Mouse (Mus musculus) MEL (cell line): Measurements from ENCODE around the gene Trpc4. TPM values are rescaled to one million over a fixed set of nuclear protein-coding genes. Genes with fewer than 3 reads are reported as not detected.

Experiments used
- DNase-seq: peaks from one replicate; pipeline ENCODE4 v3.0.0; 2011; ENCODE audit warnings: low read depth, low spot score
- H3K27ac ChIP-seq: 2 replicates; pipeline ENCODE4 v1.5.1; 2012; ENCODE audit warnings: low read depth, mild to moderate bottlenecking, control low read depth, low read length, moderate library complexity; ENCODE audit not compliant: control insufficient read depth
- H3K27me3 ChIP-seq, 2 experiments: fragments of 150-350 bp in 1 of 2; sonication (generic) in 1 of 2; 2 replicates each; pipeline ENCODE4 v1.6.1; 2012; ENCODE audit warnings: low read length in 2 of 2, mild to moderate bottlenecking in 2 of 2, improper control_type of control experiment in 1 of 2, moderate library complexity in 1 of 2; ENCODE audit not compliant: insufficient read depth in 2 of 2, control insufficient read depth in 1 of 2
- H3K36me3 ChIP-seq, 2 experiments: 2 replicates each; pipeline ENCODE4 v1.6.1; 2012 to 2014; ENCODE audit warnings: low read length in 2 of 2, improper control_type of control experiment in 1 of 2, inconsistent platforms in 1 of 2, mild to moderate bottlenecking in 1 of 2; ENCODE audit not compliant: insufficient read depth in 2 of 2, control insufficient read depth in 1 of 2
- H3K4me1 ChIP-seq, 2 experiments: fragments of 150-350 bp in 1 of 2; sonication (generic) in 1 of 2; 2 replicates each; pipeline ENCODE4 v1.6.1; 2012; ENCODE audit warnings: low read length in 2 of 2, improper control_type of control experiment in 1 of 2, mild to moderate bottlenecking in 1 of 2; ENCODE audit not compliant: insufficient read depth in 2 of 2, control insufficient read depth in 1 of 2
- H3K4me3 ChIP-seq, 2 experiments: fragments of 150-350 bp in 1 of 2; sonication (generic) in 1 of 2; 2 replicates each; pipeline ENCODE4 v1.5.1; 2012; ENCODE audit warnings: low read depth in 2 of 2, low read length in 2 of 2, mild to moderate bottlenecking in 2 of 2, moderate library complexity in 2 of 2, control low read depth in 1 of 2, improper control_type of control experiment in 1 of 2; ENCODE audit not compliant: control insufficient read depth in 1 of 2, insufficient read depth in 1 of 2
- H3K79me2 ChIP-seq: 2 replicates; pipeline ENCODE4 v1.6.1; 2012; ENCODE audit warnings: mild to moderate bottlenecking, low read length, moderate library complexity; ENCODE audit not compliant: control insufficient read depth, poor library complexity, insufficient read depth
- H3K9ac ChIP-seq: 2 replicates; pipeline ENCODE4 v1.6.1; 2012; ENCODE audit warnings: low read depth, mild to moderate bottlenecking, control low read depth, low read length, moderate library complexity; ENCODE audit not compliant: control insufficient read depth, poor library complexity, severe bottlenecking
- H3K9me3 ChIP-seq: fragments of 150-350 bp; sonication (generic); replicated peaks from 2 replicates; pipeline ENCODE4 v1.6.1; 2012; ENCODE audit warnings: mild to moderate bottlenecking, low read length, improper control_type of control experiment, moderate library complexity; ENCODE audit not compliant: insufficient read depth
- CTCF ChIP-seq, 3 experiments: IDR thresholded peaks in 2 of 3; conservative IDR thresholded peaks in 1 of 3; 2 replicates each; pipeline ENCODE4 v1.5.1; 2011 to 2012; ENCODE audit warnings: low read length in 3 of 3, low read depth in 2 of 3, mild to moderate bottlenecking in 2 of 3, improper control_type of control experiment in 1 of 3, inconsistent platforms in 1 of 3, mixed read lengths in 1 of 3, moderate library complexity in 1 of 3; ENCODE audit not compliant: control insufficient read depth in 1 of 3, insufficient read depth in 1 of 3, poor library complexity in 1 of 3, severe bottlenecking in 1 of 3
- ELF1 ChIP-seq: IDR thresholded peaks from 2 replicates; pipeline ENCODE4 v1.6.1; 2014; ENCODE audit warnings: low read depth, mild to moderate bottlenecking, inconsistent platforms, low read length, improper control_type of control experiment, moderate library complexity
- EP300 ChIP-seq, 2 experiments: IDR thresholded peaks; 2 replicates each; pipeline ENCODE4 v1.6.1; 2011; ENCODE audit warnings: improper control_type of control experiment in 2 of 2, low read length in 2 of 2, low read depth in 1 of 2, mild to moderate bottlenecking in 1 of 2
- GABPA ChIP-seq: IDR thresholded peaks from 2 replicates; pipeline ENCODE4 v1.6.1; 2012; ENCODE audit warnings: low read depth, mild to moderate bottlenecking, inconsistent platforms, low read length, improper control_type of control experiment, moderate library complexity
- MAFK ChIP-seq: IDR thresholded peaks from 2 replicates; pipeline ENCODE4 v1.6.1; 2011; ENCODE audit warnings: low read depth, mild to moderate bottlenecking, low read length, improper control_type of control experiment, borderline replicate concordance
- MAX ChIP-seq: IDR thresholded peaks from 2 replicates; pipeline ENCODE4 v1.6.1; 2011; ENCODE audit warnings: low read length, improper control_type of control experiment
- MAZ ChIP-seq: IDR thresholded peaks from 2 replicates; pipeline ENCODE4 v1.6.1; 2012; ENCODE audit warnings: low read depth, mild to moderate bottlenecking, inconsistent platforms, low read length, improper control_type of control experiment
- MEF2A ChIP-seq: IDR thresholded peaks from 2 replicates; pipeline ENCODE4 v1.6.1; 2014; ENCODE audit warnings: low read depth, mild to moderate bottlenecking, inconsistent platforms, low read length, improper control_type of control experiment; ENCODE audit not compliant: poor library complexity, insufficient replicate concordance, severe bottlenecking; ENCODE audit errors: extremely low read depth
- MXI1 ChIP-seq: IDR thresholded peaks from 2 replicates; pipeline ENCODE4 v1.6.1; 2011; ENCODE audit warnings: mild to moderate bottlenecking, low read depth, low read length, improper control_type of control experiment
- MYB ChIP-seq: IDR thresholded peaks from 2 replicates; pipeline ENCODE4 v1.6.1; 2011; ENCODE audit warnings: mild to moderate bottlenecking, low read depth, low read length, improper control_type of control experiment
- MYC ChIP-seq: IDR thresholded peaks from 2 replicates; pipeline ENCODE4 v1.6.1; 2011; ENCODE audit warnings: low read depth, mild to moderate bottlenecking, low read length, improper control_type of control experiment, moderate library complexity
- NELFE ChIP-seq: IDR thresholded peaks from 2 replicates; pipeline ENCODE4 v1.6.1; 2011; ENCODE audit warnings: low read depth, low read length, improper control_type of control experiment
- POLR2A ChIP-seq, 2 experiments: IDR thresholded peaks; 2 replicates each; pipeline ENCODE4 v1.6.1; 2011 to 2012; ENCODE audit warnings: low read length in 2 of 2, mild to moderate bottlenecking in 2 of 2, control low read depth in 1 of 2, improper control_type of control experiment in 1 of 2, low read depth in 1 of 2, moderate library complexity in 1 of 2; ENCODE audit not compliant: control insufficient read depth in 1 of 2, insufficient read depth in 1 of 2, poor library complexity in 1 of 2
- POLR2AphosphoS2 ChIP-seq: IDR thresholded peaks from 2 replicates; pipeline ENCODE4 v1.6.1; 2011; ENCODE audit warnings: low read length, improper control_type of control experiment
- RAD21 ChIP-seq: IDR thresholded peaks from 2 replicates; pipeline ENCODE4 v1.6.1; 2011; ENCODE audit warnings: mild to moderate bottlenecking, low read depth, low read length, improper control_type of control experiment
- RCOR1 ChIP-seq: IDR thresholded peaks from 2 replicates; pipeline ENCODE4 v1.6.1; 2012; ENCODE audit warnings: low read depth, mild to moderate bottlenecking, inconsistent platforms, low read length, improper control_type of control experiment
- SMC3 ChIP-seq: IDR thresholded peaks from 2 replicates; pipeline ENCODE4 v1.6.1; 2011; ENCODE audit warnings: low read depth, low read length, improper control_type of control experiment
- TAL1 ChIP-seq: IDR thresholded peaks from 2 replicates; pipeline ENCODE4 v1.6.1; 2012; ENCODE audit warnings: mild to moderate bottlenecking, inconsistent platforms, low read length, moderate library complexity, mixed read lengths
- USF2 ChIP-seq, 2 experiments: IDR thresholded peaks; 2 replicates each; pipeline ENCODE4 v1.6.1; 2011 to 2012; ENCODE audit warnings: improper control_type of control experiment in 2 of 2, low read length in 2 of 2, borderline replicate concordance in 1 of 2, inconsistent platforms in 1 of 2, low read depth in 1 of 2, mild to moderate bottlenecking in 1 of 2; ENCODE audit not compliant: insufficient read depth in 1 of 2
- ZKSCAN1 ChIP-seq: IDR thresholded peaks from 2 replicates; pipeline ENCODE4 v1.6.1; 2012; ENCODE audit warnings: low read depth, mild to moderate bottlenecking, inconsistent platforms, low read length, improper control_type of control experiment, moderate library complexity
- ZMIZ1 ChIP-seq: IDR thresholded peaks from 2 replicates; pipeline ENCODE4 v1.6.1; 2012; ENCODE audit warnings: low read depth, mild to moderate bottlenecking, inconsistent platforms, low read length, improper control_type of control experiment, moderate library complexity
- ZNF384 ChIP-seq: IDR thresholded peaks from 2 replicates; pipeline ENCODE4 v1.6.1; 2012; ENCODE audit warnings: low read depth, mild to moderate bottlenecking, inconsistent platforms, low read length, improper control_type of control experiment
- polyA plus RNA-seq, 2 experiments: library from polyadenylated mRNA; stranded (reverse) in 1 of 2; unstranded in 1 of 2; fragments of >175 nt in 1 of 2; fragments of >200 nt in 1 of 2; gene quantifications; 2 replicates each; pipeline versions ENCODE4 v1.2.1 to v1.2.4; 2012; ENCODE audit warnings: low replicate concordance in 2 of 2, low read depth in 1 of 2; ENCODE audit not compliant: insufficient read length in 2 of 2, insufficient read depth in 1 of 2, missing spikeins in 1 of 2
- total RNA-seq: library from RNA; depleted of rRNA; stranded (reverse); fragments of 300-350 nt; gene quantifications from 2 replicates; pipeline ENCODE4 v1.2.3, GENCODE M21; 2012

The Trpc4 gene
- total and polyA plus RNA-seq, 3 experiments = not detected

- no peaks in the 10 kb centered on the region for H3K36me3 ChIP-seq
- H3K4me1 ChIP-seq = no peaks in the 10 kb centered on the region
- H3K9ac ChIP-seq = no peak overlapping the region
- no peaks in the 10 kb centered on the region for H3K79me2 ChIP-seq
- no peak for TF ChIP-seq ELF1
- TF ChIP-seq ZNF384 = no peak
- no peak for TF ChIP-seq ZMIZ1
- no peak for TF ChIP-seq CTCF (IDR thresholded peaks at IDR 0.05 in 2 of 3, conservative IDR thresholded peaks at IDR 0.05 in 1 of 3; ENCODE audit: control insufficient read depth in 1 of 3, insufficient read depth in 1 of 3, low read depth in 2 of 3, low read length in 3 of 3, poor library complexity in 1 of 3, severe bottlenecking in 1 of 3)
- no peak for TF ChIP-seq NELFE
- TF ChIP-seq MAZ = no peak
- H3K9me3 ChIP-seq = no peaks in the 10 kb centered on the region
- no peaks in the 10 kb centered on the region for H3K27me3 ChIP-seq
- no peak overlapping the region for H3K27ac ChIP-seq
- DNase-seq = no peak
- H3K4me3 ChIP-seq = no peak overlapping the region
Observed at GRCm38 (mm10) chr3:54358463-54359189, 202.8 kb downstream of the Trpc4 start.

- no peaks in the 10 kb centered on the region for H3K4me1 ChIP-seq
- H3K27me3 ChIP-seq = no peaks in the 10 kb centered on the region
- H3K4me3 ChIP-seq = no peak within 1 kb of the TSS
- H3K9me3 ChIP-seq = no peaks in the 10 kb centered on the region
- H3K9ac ChIP-seq = no peak within 1 kb of the TSS
- no peaks in the 10 kb centered on the region for H3K79me2 ChIP-seq
- TF ChIP-seq MAZ = no peak
- no peak for TF ChIP-seq RCOR1
- TF ChIP-seq USF2 (IDR thresholded peaks at IDR 0.05; ENCODE audit: borderline replicate concordance in 1 of 2, insufficient read depth in 1 of 2, low read depth in 1 of 2, low read length in 2 of 2) = no peak
- TF ChIP-seq MEF2A = no peak
- no peak for TF ChIP-seq ZNF384
- TF ChIP-seq MYB = no peak
- TF ChIP-seq CTCF (IDR thresholded peaks at IDR 0.05 in 2 of 3, conservative IDR thresholded peaks at IDR 0.05 in 1 of 3; ENCODE audit: control insufficient read depth in 1 of 3, insufficient read depth in 1 of 3, low read depth in 2 of 3, low read length in 3 of 3, poor library complexity in 1 of 3, severe bottlenecking in 1 of 3) = no peak
- TF ChIP-seq POLR2AphosphoS2 = no peak
- no peak for TF ChIP-seq EP300 (IDR thresholded peaks at IDR 0.05; ENCODE audit: low read depth in 1 of 2, low read length in 2 of 2)
- no peak for TF ChIP-seq SMC3
- no peak for TF ChIP-seq RAD21
- TF ChIP-seq ZKSCAN1 = no peak
- TF ChIP-seq MYC = no peak
- no peak for TF ChIP-seq GABPA
- TF ChIP-seq MXI1 = no peak
- TF ChIP-seq POLR2A (IDR thresholded peaks at IDR 0.05; ENCODE audit: control insufficient read depth in 1 of 2, insufficient read depth in 1 of 2, low read depth in 1 of 2, low read length in 2 of 2, poor library complexity in 1 of 2) = no peak
- no peak for TF ChIP-seq MAX
- TF ChIP-seq NELFE = no peak
- no peak for TF ChIP-seq TAL1
- TF ChIP-seq MAFK = no peak
- no peak within 1 kb of the TSS for H3K27ac ChIP-seq
- no peaks in the 10 kb centered on the region for H3K36me3 ChIP-seq
- DNase-seq = no peak
Observed at GRCm38 (mm10) chr3:54360897-54361296, 205.1 kb downstream of the Trpc4 start, which contains the start of gene Postn. Gene Postn (plus strand): TSS chr3:54361109.
